Mouse (Mus musculus) bone marrow, adult 2 months (tissue): ENCODE measurements at regions not wholly inside any gene's neighbourhood (a gene's known extent, or its start where the extent isn't known, plus 50 kb on each side); places are given as distances from the start of the nearest gene placed in this dataset.

Experiments used
- CTCF ChIP-seq: fragments of 200-500 bp; IDR thresholded peaks from 2 replicates; pipeline ENCODE4 v1.5.1; 2011; ENCODE audit warnings: low read length, control low read depth; ENCODE audit not compliant: control insufficient read depth, insufficient read depth
- POLR2A ChIP-seq: fragments of 200-500 bp; IDR thresholded peaks from 2 replicates; pipeline ENCODE4 v1.6.1; 2011; ENCODE audit warnings: low read depth, mild to moderate bottlenecking, control low read depth, low read length, borderline replicate concordance; ENCODE audit not compliant: control insufficient read depth

- TF ChIP-seq CTCF (no peak), POLR2A (no peak)
Observed at GRCm38 (mm10) chr12:92186448-92187132, 337.6 kb upstream of the Sel1l start.
